Mouse (Mus musculus) neural tube, embryonic 11.5 days (tissue): Measurements from ENCODE around the gene Mospd3. TPM values are rescaled to one million over a fixed set of nuclear protein-coding genes. Genes with fewer than 3 reads are reported as not detected.
A peak's percentile ranks its signal among the peaks of the same experiment; 100 is the strongest.
"Not testable (repeated sequence)": the region's sequence is repeated elsewhere in the genome, so short reads cannot be mapped to it uniquely, and the experiment has no call there.

Source experiments
- ATAC-seq: fragments of 200-750 bp; cut with Nextera tagmentation; 2 replicates; pipeline ENCODE4 v1.8.0; 2017; ENCODE audit warnings: moderate number of reproducible peaks, mild to moderate bottlenecking, moderate TSS enrichment, moderate library complexity; ENCODE audit not compliant: insufficient read depth, low FRiP score, low TSS enrichment
- DNase-seq: peaks from one replicate; pipeline ENCODE4 v3.0.0-alpha.2; 2015; ENCODE audit warnings: low spot score
- H3K27ac ChIP-seq: fragments of 300-500 bp; sonication (generic); 2 replicates; pipeline ENCODE4 v1.5.1; 2014; ENCODE audit warnings: low read depth, mild to moderate bottlenecking, low read length
- H3K27me3 ChIP-seq: fragments of 300-500 bp; sonication (generic); 2 replicates; pipeline ENCODE4 v1.6.1; 2014; ENCODE audit warnings: mild to moderate bottlenecking, low read length, mixed read lengths; ENCODE audit not compliant: control insufficient read depth, insufficient read depth
- H3K36me3 ChIP-seq: fragments of 300-500 bp; sonication (generic); 2 replicates; pipeline ENCODE4 v1.6.1; 2014; ENCODE audit warnings: mild to moderate bottlenecking, low read length, moderate library complexity, mixed read lengths; ENCODE audit not compliant: control insufficient read depth, insufficient read depth
- H3K4me1 ChIP-seq: fragments of 300-500 bp; sonication (generic); 2 replicates; pipeline ENCODE4 v1.6.1; 2014; ENCODE audit warnings: low read length, mixed read lengths; ENCODE audit not compliant: control insufficient read depth, insufficient read depth
- H3K4me2 ChIP-seq: fragments of 300-500 bp; sonication (generic); 2 replicates; pipeline ENCODE4 v1.6.1; 2014; ENCODE audit warnings: low read depth, mild to moderate bottlenecking, moderate library complexity
- H3K4me3 ChIP-seq: fragments of 300-500 bp; sonication (generic); 2 replicates; pipeline ENCODE4 v1.5.1; 2014; ENCODE audit warnings: low read depth, low read length
- H3K9ac ChIP-seq: fragments of 300-500 bp; sonication (generic); 2 replicates; pipeline ENCODE4 v1.6.1; 2014; ENCODE audit warnings: mild to moderate bottlenecking, low read length
- H3K9me3 ChIP-seq: fragments of 300-500 bp; sonication (generic); 2 replicates; pipeline ENCODE4 v1.6.1; 2016; ENCODE audit warnings: low read length; ENCODE audit not compliant: control insufficient read depth
- WGBS: fragments of 180-500 bp; shearing (Covaris S2); extraction: QIAGEN DNeasy Blood & Tissue Kit; methylation state at CpG from one replicate; pipeline ENCODE4 v1.1.7; 2014; 5-methylcytosine and 5-hydroxymethylcytosine counted together
- polyA plus RNA-seq: library from polyadenylated mRNA; unstranded; fragments of >200 nt; fragmentation: Nextera tagmentation; extraction: Ambion mirVana; gene quantifications from 2 replicates; pipeline ENCODE4 v1.2.1, GENCODE M21; 2014

The Mospd3 gene
- polyA plus RNA-seq, 1 experiment from 2014 or later, result 28.5 TPM

GRCm38 (mm10) chr5:137628498-137629305 is 27.8 kb upstream of the Mospd3 start, which contains the start of the genes Fbxo24, Lrch4 and Gm20605:
Gene Fbxo24 (minus strand): TSS chr5:137629002.
Gene Lrch4 (plus strand): TSS chr5:137629121.
Gene Gm20605 (plus strand): TSS chr5:137629175.
- Histone ChIP-seq H3K4me2 (peak within 1 kb of the TSS; percentile 82), H3K27me3 (no peaks in the 10 kb centered on the region), H3K9me3 (no peaks in the 10 kb centered on the region), H3K4me1 (peaks cover 20% of the 10 kb centered on the region), H3K27ac (peak within 1 kb of the TSS; percentile 91), H3K4me3 (peak within 1 kb of the TSS; percentile 91), H3K9ac (peak within 1 kb of the TSS; percentile 83), H3K36me3 (no peaks in the 10 kb centered on the region)
- ATAC-seq (peak; percentile 99), DNase-seq (peak; percentile 100)
- under 1% methylated on average over 46 of the region's 46 CpGs for WGBS

- ATAC-seq (no peak), DNase-seq (peak; percentile 31)
- H3K9me3 ChIP-seq, result no peaks in the 10 kb centered on the region
- H3K27ac ChIP-seq, result peak overlapping the region; percentile 61
- peaks cover 20% of the 10 kb centered on the region for H3K4me1 ChIP-seq
- H3K27me3 ChIP-seq, result no peaks in the 10 kb centered on the region
- peak overlapping the region; percentile 52 for H3K9ac ChIP-seq
- peak overlapping the region; percentile 91 for H3K4me3 ChIP-seq
- 5% methylated on average over 9 of the region's 9 CpGs for WGBS
- H3K4me2 ChIP-seq, result peak overlapping the region; percentile 62
- no peaks in the 10 kb centered on the region for H3K36me3 ChIP-seq
These were observed 27.1 kb upstream of the Mospd3 start for GRCm38 (mm10) chr5:137627991-137628390.

GRCm38 (mm10) chr5:137623937-137624530 is 23.2 kb upstream of the Mospd3 start:
- Histone ChIP-seq H3K4me3 (no peak overlapping the region), H3K27me3 (no peaks in the 10 kb centered on the region), H3K4me2 (no peak overlapping the region), H3K4me1 (no peaks in the 10 kb centered on the region; the same call in 1 of the 2 replicates), H3K27ac (no peak overlapping the region), H3K9ac (no peak overlapping the region), H3K36me3 (no peaks in the 10 kb centered on the region), H3K9me3 (no peaks in the 10 kb centered on the region)
- DNase-seq, result no peak
- 84% methylated on average over 11 of the region's 11 CpGs for WGBS
- ATAC-seq, result no peak

GRCm38 (mm10) chr5:137615347-137615746 is 14.5 kb upstream of the Mospd3 start:
- H3K27ac ChIP-seq, result no peak overlapping the region
- 93% methylated on average over 7 of the region's 7 CpGs for WGBS
- H3K36me3 ChIP-seq, result no peaks in the 10 kb centered on the region
- H3K9me3 ChIP-seq, result no peaks in the 10 kb centered on the region
- H3K4me2 ChIP-seq, result no peak overlapping the region
- no peak for ATAC-seq
- H3K4me3 ChIP-seq, result no peak overlapping the region
- no peaks in the 10 kb centered on the region for H3K27me3 ChIP-seq
- H3K9ac ChIP-seq, result no peak overlapping the region
- H3K4me1 ChIP-seq, result no peaks in the 10 kb centered on the region
- no peak for DNase-seq

GRCm38 (mm10) chr5:137614921-137615320 is 14.1 kb upstream of the Mospd3 start:
- DNase-seq, ATAC-seq, H3K4me1 ChIP-seq, H3K9me3 ChIP-seq, H3K4me2 ChIP-seq, H3K9ac ChIP-seq, H3K36me3 ChIP-seq, H3K27me3 ChIP-seq, H3K4me3 ChIP-seq, H3K27ac ChIP-seq: not testable (repeated sequence)
- WGBS, result 89% methylated on average over 2 of the region's 2 CpGs

- Histone ChIP-seq H3K9me3 (no peaks in the 10 kb centered on the region), H3K36me3 (no peaks in the 10 kb centered on the region), H3K4me2 (no peak within 1 kb of the TSS), H3K9ac (no peak within 1 kb of the TSS), H3K4me1 (peaks cover 1% of the 10 kb centered on the region), H3K4me3 (no peak within 1 kb of the TSS), H3K27ac (no peak within 1 kb of the TSS), H3K27me3 (0 out of 2 replicates have a peak, but pooled peaks cover 2% of the 10 kb centered on the region)
- WGBS, result 65% methylated on average over 11 of the region's 11 CpGs
- ATAC-seq, result no peak
- DNase-seq, result no peak
These were observed 12.7 kb upstream of the Mospd3 start, which contains the start of gene Pcolce for GRCm38 (mm10) chr5:137613550-137613949. Gene Pcolce (minus strand): TSS chr5:137613784.

GRCm38 (mm10) chr5:137613076-137613475 is 12.2 kb upstream of the Mospd3 start:
- H3K9ac ChIP-seq, result no peak overlapping the region
- 82% methylated on average over 5 of the region's 5 CpGs for WGBS
- H3K4me1 ChIP-seq, result peaks cover 6% of the 10 kb centered on the region
- no peak overlapping the region for H3K4me3 ChIP-seq
- no peak overlapping the region for H3K27ac ChIP-seq
- DNase-seq, result no peak
- H3K9me3 ChIP-seq, result no peaks in the 10 kb centered on the region
- H3K4me2 ChIP-seq, result no peak overlapping the region
- no peaks in the 10 kb centered on the region for H3K36me3 ChIP-seq
- ATAC-seq, result no peak
- H3K27me3 ChIP-seq, result 0 out of 2 replicates have a peak, but pooled peaks cover 2% of the 10 kb centered on the region

GRCm38 (mm10) chr5:137611245-137611602 is 10.4 kb upstream of the Mospd3 start:
- Histone ChIP-seq H3K27me3 (0 out of 2 replicates have a peak, but pooled peaks cover 2% of the 10 kb centered on the region), H3K27ac (peak overlapping the region; percentile 83), H3K4me1 (peaks cover 11% of the 10 kb centered on the region), H3K4me3 (0 out of 2 replicates have a peak overlapping the region, but pooled peaks have one; percentile 10), H3K36me3 (no peaks in the 10 kb centered on the region; the same call in 1 of the 2 replicates), H3K9me3 (no peaks in the 10 kb centered on the region), H3K4me2 (peak overlapping the region; percentile 32), H3K9ac (peak overlapping the region; percentile 41; the same call in 1 of the 2 replicates)
- DNase-seq (peak; percentile 64), ATAC-seq (no peak)
- WGBS, result 22% methylated on average over 6 of the region's 6 CpGs
